Comparison of ENCODE assay signal across 8 mouse cellular contexts in genomic region chr3:51652701-51653100, GRCm38 (mm10). TPM values are rescaled to one million over a fixed set of nuclear protein-coding genes. Genes with fewer than 3 reads are reported as not detected.
A peak's percentile ranks its signal among the peaks of the same experiment; 100 is the strongest.
DNase-seq lines count a peak whose midpoint lies in the region; ATAC-seq and TF ChIP-seq lines count a peak whose summit lies in the region.

No protein-coding gene starts in this region.

- H3K9me3 ChIP-seq in intestine, postnatal 0 days (ENCODE audit: control insufficient read depth): no peaks in the 10 kb centered on the region
- H3K9me3 ChIP-seq in lung, embryonic 14.5 days (ENCODE audit: low read depth, low read length): no peaks in the 10 kb centered on the region

- H3K9ac ChIP-seq in heart, adult 2 months (ENCODE audit: low read depth, low read length): no peak overlapping the region
- H3K9ac ChIP-seq in intestine, postnatal 0 days (ENCODE audit: low read depth, low read length): no peak overlapping the region
- H3K9ac ChIP-seq in lung, embryonic 14.5 days: peak overlapping the region; percentile 23; the same call in 1 of the 2 replicates

- peak; percentile 62 for ATAC-seq in intestine, postnatal 0 days
- peak; percentile 65; the same call in 1 of the 2 replicates for ATAC-seq in lung, embryonic 14.5 days (ENCODE audit: insufficient read depth)
- peak; percentile 16; the same call in 1 of the 2 replicates for ATAC-seq in neutrophil, adult 5-6 weeks (ENCODE audit: extremely low read depth, insufficient number of reproducible peaks, low FRiP score, poor library complexity, severe bottlenecking)

- peak overlapping the region; percentile 36; the same call in 1 of the 2 replicates for H3K27ac ChIP-seq in heart, adult 2 months
- peak overlapping the region; percentile 16 for H3K27ac ChIP-seq in intestine, postnatal 0 days (ENCODE audit: low read depth, low read length)
- peak overlapping the region; percentile 72; the same call in 1 of the 2 replicates for H3K27ac ChIP-seq in lung, embryonic 14.5 days (ENCODE audit: low read depth)

- TF ChIP-seq POLR2A in heart, adult 2 months (IDR thresholded peaks at IDR 0.05; ENCODE audit: insufficient read depth, low read depth, low read length): no peak

- no peak overlapping the region for H3K4me3 ChIP-seq in heart, adult 2 months
- H3K4me3 ChIP-seq in intestine, postnatal 0 days (ENCODE audit: low read depth, low read length): peak overlapping the region; percentile 4; the same call in 1 of the 2 replicates
- peak overlapping the region; percentile 14 for H3K4me3 ChIP-seq in lung, embryonic 14.5 days (ENCODE audit: low read depth, low read length)

- no peak for TF ChIP-seq EP300 in heart, adult 2 months (IDR thresholded peaks at IDR 0.05; ENCODE audit: insufficient read depth, low read depth, low read length)

- H3K4me1 ChIP-seq in heart, adult 2 months (ENCODE audit: control insufficient read depth, insufficient read depth, low read length): no peaks in the 10 kb centered on the region; the same call in 1 of the 2 replicates
- H3K4me1 ChIP-seq in intestine, postnatal 0 days (replicated peaks; ENCODE audit: control insufficient read depth, insufficient read depth, low read length): peaks cover 5% of the 10 kb centered on the region; the same call in 1 of the 2 replicates
- peaks cover 9% of the 10 kb centered on the region; the same call in 1 of the 2 replicates for H3K4me1 ChIP-seq in lung, embryonic 14.5 days (ENCODE audit: insufficient read depth)

- DNase-seq in ovary, adult 18-20 months (ENCODE audit: low spot score): peak; percentile 57
- no peak for DNase-seq in ovary, postnatal 10 days (ENCODE audit: low spot score)
- DNase-seq in embryo, embryonic 10.5 days (ENCODE audit: low spot score): peak; percentile 74
- peak; percentile 53 to 59 for DNase-seq in heart, adult 2 months
- peak; percentile 76 for DNase-seq in lung, embryonic 14.5 days
- no peak for DNase-seq in frontal cortex, postnatal 25 days (ENCODE audit: low spot score in 2 of 2)

- intact Hi-C loops in heart, adult 2 months (cut with DNase I): loop anchor here (1.0 to 5.0 kb wide), 3 partner anchors 69 to 590 kb away; no protein-coding TSS in a partner anchor

- H3K79me2 ChIP-seq in heart, adult 2 months (replicated peaks; ENCODE audit: control insufficient read depth, insufficient read depth, low read length): no peaks in the 10 kb centered on the region

- TF ChIP-seq CTCF in heart, adult 2 months (IDR thresholded peaks at IDR 0.05): no peak
- no peak for TF ChIP-seq CTCF in intestine, postnatal 0 days (IDR thresholded peaks at IDR 0.05; ENCODE audit: low read depth)
- no peak for TF ChIP-seq CTCF in lung, embryonic 14.5 days (IDR thresholded peaks at IDR 0.05; ENCODE audit: low read depth)

- WGBS in heart, adult 2 months: 6% methylated on average over 7 of the region's 9 CpGs
- 4% methylated on average over 9 of the region's 9 CpGs for WGBS in intestine, postnatal 0 days
- WGBS in lung, embryonic 14.5 days: 3% methylated on average over 9 of the region's 9 CpGs

- peak overlapping the region; percentile 57 for H3K4me2 ChIP-seq in intestine, postnatal 0 days (replicated peaks; ENCODE audit: low read depth)
- H3K4me2 ChIP-seq in lung, embryonic 14.5 days: peak overlapping the region; percentile 59

- no peaks in the 10 kb centered on the region for H3K36me3 ChIP-seq in heart, adult 2 months (ENCODE audit: control insufficient read depth, insufficient read depth, low read length)
- H3K36me3 ChIP-seq in intestine, postnatal 0 days (ENCODE audit: control insufficient read depth, insufficient read depth): no peaks in the 10 kb centered on the region
- H3K36me3 ChIP-seq in lung, embryonic 14.5 days (ENCODE audit: insufficient read depth): no peaks in the 10 kb centered on the region

- no peaks in the 10 kb centered on the region for H3K27me3 ChIP-seq in heart, adult 2 months (ENCODE audit: control insufficient read depth, insufficient read depth, low read length)
- H3K27me3 ChIP-seq in intestine, postnatal 0 days (replicated peaks; ENCODE audit: control insufficient read depth, insufficient read depth, low read length): no peaks in the 10 kb centered on the region
- no peaks in the 10 kb centered on the region for H3K27me3 ChIP-seq in lung, embryonic 14.5 days (ENCODE audit: insufficient read depth, low read length)

RNA-seq across cellular contexts. Expression of gene Mgst2, which starts 7.5 kb away (rescaled TPM):
- total RNA-seq in heart, adult 2 months (2021): under 1 TPM; 0.43 to 0.60 TPM
- polyA plus RNA-seq in heart, adult 2 months (2012; rRNA removed): 0.06 and 1.4 TPM in 2 replicates
- polyA plus RNA-seq in intestine, postnatal 0 days (2015; fragmentation: Nextera tagmentation; extraction: Ambion mirVana): 128 and 153 TPM in 2 replicates
- polyA plus RNA-seq in lung, embryonic 14.5 days (2014; fragmentation: Nextera tagmentation; extraction: Ambion mirVana): 1.8 and 1.9 TPM in 2 replicates
- total RNA-seq in neutrophil, adult 5-6 weeks (2017): 19.1 and 22.7 TPM in 2 replicates

Comparison
In these comparisons a context has a peak if more than half of its experiments do, and no peak if none do; other contexts are left out.
1. DNase-seq: peak in ovary, adult 18-20 months (single experiment), embryo, embryonic 10.5 days (single experiment), heart, adult 2 months (2 of 2) and lung, embryonic 14.5 days (single experiment); none in ovary, postnatal 10 days (single experiment) and frontal cortex, postnatal 25 days (0 of 2).
2. H3K27ac ChIP-seq: peak in every context shown above with its lines; median percentile 72 in lung, embryonic 14.5 days; 36 in heart, adult 2 months; 16 in intestine, postnatal 0 days.
3. RNA of gene Mgst2, which starts 7.5 kb away (polyA plus RNA-seq): 128 to 153 TPM in intestine, postnatal 0 days; 1.8 to 1.9 TPM in lung, embryonic 14.5 days and 0.06 to 1.4 TPM in heart, adult 2 months; every median in the first group is over 10 times any median in the second.
4. Peak in every context shown above with its lines, with median percentiles within 50 percentile points of each other: ATAC-seq.